Mouse (Mus musculus): ENCODE data around the gene Napsa. TPM values are rescaled to one million over a fixed set of nuclear protein-coding genes. Genes with fewer than 3 reads are reported as not detected.

The Napsa gene
- polyA plus RNA-seq (2014; fragmentation: Illumina TruSeq; extraction: RNeasy Lipid Tissue Mini Kit (QIAGEN cat#74804); ENCODE audit: low read depth, low replicate concordance) = 1.2 TPM

DNA sequence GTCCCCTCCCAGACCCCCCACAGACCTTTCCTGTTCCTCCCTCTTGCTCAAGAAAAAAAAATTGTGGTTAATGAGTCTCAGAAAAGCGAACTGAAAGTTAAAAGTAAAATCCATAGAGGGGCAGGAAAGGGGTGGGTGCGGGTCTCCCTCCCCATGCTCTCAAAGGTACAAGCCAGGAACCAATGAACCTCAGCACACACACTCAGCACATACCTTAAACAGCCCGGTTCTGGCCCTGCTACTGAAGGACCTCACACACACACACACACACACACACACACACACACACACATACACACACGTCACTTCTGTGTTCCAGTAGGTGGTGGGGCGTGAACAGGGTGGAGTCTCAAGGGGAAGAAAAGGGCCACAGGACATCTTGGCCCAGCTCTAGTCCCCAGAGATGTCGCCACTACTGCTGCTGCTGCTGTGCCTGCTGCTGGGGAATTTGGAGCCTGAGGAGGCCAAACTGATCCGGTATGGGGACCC, at the start of gene Napsa:
TSS of gene Napsa (plus strand) at position 168 of the 489 bp plus-strand sequence.

DNA sequence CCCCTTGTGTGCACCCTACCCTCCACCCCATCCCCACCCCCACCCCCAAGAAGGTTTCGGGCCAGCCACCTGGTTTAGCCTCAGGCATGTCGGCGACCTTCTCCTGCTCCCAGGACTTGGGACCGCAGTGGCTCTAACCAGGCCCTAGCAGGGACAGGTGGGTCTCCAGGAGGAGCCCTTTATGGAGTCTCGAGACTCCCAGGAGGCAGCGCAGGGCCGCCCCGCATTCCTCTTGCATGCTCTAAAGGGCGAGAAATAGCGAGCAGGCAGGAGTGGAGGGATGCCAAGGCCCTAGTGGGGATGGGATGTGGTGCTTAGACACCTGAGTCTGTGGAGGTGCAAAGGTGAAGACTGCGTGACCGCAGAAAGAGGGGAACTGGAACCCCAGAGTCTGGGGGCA, 47.7 kb upstream of the Napsa start, which contains the start of gene Mybpc2:
TSS of gene Mybpc2 (minus strand) at position 155 of the 400 bp plus-strand sequence.

DNA sequence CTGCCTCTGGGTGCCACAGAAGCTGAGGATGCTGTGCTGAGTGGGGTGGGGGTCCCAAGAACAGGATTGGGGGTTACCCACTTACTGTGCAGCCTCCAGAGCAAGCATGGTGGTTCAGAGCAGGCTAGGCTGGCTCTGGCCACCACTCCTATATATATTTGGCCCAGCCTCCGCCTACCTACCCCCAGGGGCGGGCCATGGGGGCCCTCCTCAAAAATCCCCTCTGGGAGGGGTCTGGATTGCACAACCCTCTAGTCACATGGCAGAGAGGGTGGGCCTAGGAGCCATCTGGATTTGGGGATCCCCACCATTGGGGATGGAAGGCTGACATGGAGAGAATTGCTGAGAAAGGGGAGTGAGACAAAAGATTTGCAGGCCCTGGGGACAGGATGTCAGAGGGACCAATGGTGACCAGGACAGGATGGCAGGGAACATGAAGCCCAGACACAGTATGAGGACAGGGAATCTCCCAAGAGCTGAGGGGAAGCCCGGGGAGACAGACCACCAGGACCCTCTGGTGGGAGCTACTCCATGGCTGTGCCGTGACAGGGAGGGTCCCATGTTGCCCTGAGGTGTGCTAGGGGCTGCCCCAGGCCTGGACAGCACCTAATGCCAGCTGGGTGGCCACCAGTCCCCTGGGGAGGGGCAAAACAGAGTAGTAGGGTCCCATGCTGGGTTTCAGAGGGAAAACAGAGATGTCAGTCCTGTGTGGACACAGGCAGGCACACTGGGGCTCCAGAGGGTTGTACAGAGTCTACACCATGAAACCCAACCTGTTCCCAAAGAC, 40.0 kb upstream of the Napsa start, which contains the start of gene Spib:
TSS of gene Spib (minus strand) at position 126 of the 787 bp plus-strand sequence.

DNA sequence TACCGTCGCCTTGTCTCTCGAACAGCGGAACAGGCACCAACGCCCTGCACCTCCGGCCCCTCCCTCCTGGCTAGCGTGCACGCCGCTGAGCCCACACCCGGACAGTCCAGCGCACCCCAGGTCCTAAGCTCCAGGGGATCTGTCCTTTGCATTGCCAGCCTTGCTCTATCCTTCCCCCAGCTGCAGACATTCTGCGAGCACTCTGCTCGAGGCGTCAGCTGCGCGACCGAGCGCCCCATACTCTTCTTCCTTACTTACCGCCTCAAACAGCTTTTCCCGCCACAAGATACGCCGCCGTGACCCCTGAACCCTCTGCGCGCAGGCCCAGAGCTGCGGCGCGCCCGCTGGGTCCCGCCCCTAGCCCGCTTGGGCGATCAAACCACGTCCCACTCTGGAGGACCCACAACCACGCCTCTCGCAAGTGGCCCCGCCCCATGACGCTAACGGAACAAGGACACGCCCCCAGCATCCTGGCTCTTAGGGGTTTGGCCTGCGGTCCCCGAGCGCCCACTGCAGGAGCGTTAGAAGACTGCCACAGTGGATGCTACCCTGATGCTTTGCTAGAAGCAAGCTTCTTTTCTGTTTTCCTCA, 23.6 kb upstream of the Napsa start, which contains the start of gene Pold1:
TSS of gene Pold1 (minus strand) at position 353 of the 591 bp plus-strand sequence.

DNA sequence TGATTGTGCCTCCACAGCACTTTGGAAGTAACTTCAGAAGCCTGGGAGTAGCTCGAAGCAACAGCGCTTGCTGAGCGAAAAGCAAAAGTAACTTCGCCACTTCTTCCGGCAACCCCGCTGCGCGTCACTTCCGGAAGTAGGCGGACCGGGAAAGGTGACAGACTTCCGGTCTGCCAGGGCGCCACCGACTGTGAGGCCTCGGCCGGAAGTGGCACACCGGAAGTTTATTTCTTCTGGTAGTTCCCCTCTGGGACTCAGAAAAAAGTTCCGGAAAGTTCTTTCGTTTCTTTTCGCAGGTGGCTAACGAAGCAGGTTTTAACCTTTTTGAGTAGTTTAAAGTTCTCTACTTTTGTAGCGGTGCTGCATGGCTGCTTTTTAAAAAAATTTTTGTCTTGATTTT, 18.4 kb upstream of the Napsa start, which contains the start of gene Nr1h2:
TSS of gene Nr1h2 (minus strand) at position 126 of the 400 bp plus-strand sequence.

DNA sequence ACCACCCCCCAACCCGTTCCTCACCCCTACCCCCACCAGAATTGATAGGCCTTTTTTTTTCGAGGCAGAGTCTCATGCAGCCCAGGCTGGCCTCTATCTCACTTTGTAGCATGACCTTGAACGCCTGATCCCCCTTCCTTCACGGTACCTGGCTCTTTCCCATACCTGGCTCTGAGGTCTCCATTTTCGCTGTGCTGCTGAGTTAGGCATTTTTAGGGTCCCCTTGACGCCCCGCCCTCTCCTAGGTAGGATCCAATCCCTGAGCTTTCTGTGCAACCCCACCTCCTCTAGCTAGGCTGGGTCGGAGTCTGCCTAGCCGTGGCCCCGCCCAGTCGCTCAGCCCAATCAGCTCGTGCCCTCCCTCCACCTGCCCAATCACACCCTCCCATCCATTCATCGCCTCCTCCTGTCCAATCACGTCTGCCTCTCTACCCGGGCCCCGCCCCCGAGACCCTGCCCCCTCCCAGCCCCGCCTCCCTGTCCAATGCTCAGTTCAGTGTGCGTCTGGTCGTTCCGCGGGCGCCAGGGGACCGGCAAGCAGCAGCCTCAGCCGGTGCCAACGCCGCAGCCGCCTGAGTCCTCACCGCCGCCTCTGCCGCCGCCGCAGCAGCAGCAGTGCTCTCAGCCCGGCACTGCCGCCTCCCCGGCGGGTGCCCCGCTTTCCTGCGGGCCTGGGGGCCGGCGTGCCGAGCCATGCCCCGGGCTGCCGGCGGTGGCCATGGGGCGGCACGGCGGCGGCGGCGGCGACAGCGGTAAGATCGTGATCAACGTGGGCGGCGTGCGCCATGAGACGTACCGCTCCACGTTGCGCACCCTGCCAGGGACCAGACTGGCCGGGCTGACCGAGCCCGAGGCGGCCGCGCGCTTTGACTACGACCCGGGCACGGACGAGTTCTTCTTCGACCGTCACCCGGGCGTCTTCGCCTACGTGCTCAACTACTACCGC, 18.5 kb downstream of the Napsa start, which contains the start of gene Kcnc3:
TSS of gene Kcnc3 (plus strand) at position 263 of the 946 bp plus-strand sequence.

Other genes with a start within 250 kb of the Napsa start
- gene Syt3, start 188.3 kb upstream of the Napsa start, polyA plus RNA-seq (2014; fragmentation: Illumina TruSeq; extraction: RNeasy Lipid Tissue Mini Kit (QIAGEN cat#74804); ENCODE audit: low read depth, low replicate concordance) = not detected
- gene 1700008O03Rik, start 186.6 kb upstream of the Napsa start, polyA plus RNA-seq (2014; fragmentation: Illumina TruSeq; extraction: RNeasy Lipid Tissue Mini Kit (QIAGEN cat#74804); ENCODE audit: low read depth, low replicate concordance) = not detected
- not detected for gene Lrrc4b, start 143.4 kb upstream of the Napsa start, polyA plus RNA-seq (2014; fragmentation: Illumina TruSeq; extraction: RNeasy Lipid Tissue Mini Kit (QIAGEN cat#74804); ENCODE audit: low read depth, low replicate concordance)
- not detected for gene Aspdh, start 107.0 kb upstream of the Napsa start, polyA plus RNA-seq (2014; fragmentation: Illumina TruSeq; extraction: RNeasy Lipid Tissue Mini Kit (QIAGEN cat#74804); ENCODE audit: low read depth, low replicate concordance)
- 1.6 TPM for gene Josd2, start 104.4 kb upstream of the Napsa start, polyA plus RNA-seq (2014; fragmentation: Illumina TruSeq; extraction: RNeasy Lipid Tissue Mini Kit (QIAGEN cat#74804); ENCODE audit: low read depth, low replicate concordance)
- 2.0 TPM for gene Emc10, start 75.9 kb upstream of the Napsa start, polyA plus RNA-seq (2014; fragmentation: Illumina TruSeq; extraction: RNeasy Lipid Tissue Mini Kit (QIAGEN cat#74804); ENCODE audit: low read depth, low replicate concordance)
- gene Fam71e1, start 75.8 kb upstream of the Napsa start, polyA plus RNA-seq (2014; fragmentation: Illumina TruSeq; extraction: RNeasy Lipid Tissue Mini Kit (QIAGEN cat#74804); ENCODE audit: low read depth, low replicate concordance) = not detected
- gene Mybpc2, start 47.7 kb upstream of the Napsa start, polyA plus RNA-seq (2014; fragmentation: Illumina TruSeq; extraction: RNeasy Lipid Tissue Mini Kit (QIAGEN cat#74804); ENCODE audit: low read depth, low replicate concordance) = not detected
- 1.6 TPM for gene Spib, start 40.3 kb upstream of the Napsa start, polyA plus RNA-seq (2014; fragmentation: Illumina TruSeq; extraction: RNeasy Lipid Tissue Mini Kit (QIAGEN cat#74804); ENCODE audit: low read depth, low replicate concordance)
- not detected for gene Pold1, start 23.5 kb upstream of the Napsa start, polyA plus RNA-seq (2014; fragmentation: Illumina TruSeq; extraction: RNeasy Lipid Tissue Mini Kit (QIAGEN cat#74804); ENCODE audit: low read depth, low replicate concordance)
- gene Nr1h2, start 18.4 kb upstream of the Napsa start, polyA plus RNA-seq (2014; fragmentation: Illumina TruSeq; extraction: RNeasy Lipid Tissue Mini Kit (QIAGEN cat#74804); ENCODE audit: low read depth, low replicate concordance) = 4.1 TPM
- gene Kcnc3, start 18.3 kb downstream of the Napsa start, polyA plus RNA-seq (2014; fragmentation: Illumina TruSeq; extraction: RNeasy Lipid Tissue Mini Kit (QIAGEN cat#74804); ENCODE audit: low read depth, low replicate concordance) = 0.22 TPM
- gene Myh14, start 98.5 kb downstream of the Napsa start, polyA plus RNA-seq (2014; fragmentation: Illumina TruSeq; extraction: RNeasy Lipid Tissue Mini Kit (QIAGEN cat#74804); ENCODE audit: low read depth, low replicate concordance) = 2.9 TPM
- gene Izumo2, start 136.4 kb downstream of the Napsa start, polyA plus RNA-seq (2014; fragmentation: Illumina TruSeq; extraction: RNeasy Lipid Tissue Mini Kit (QIAGEN cat#74804); ENCODE audit: low read depth, low replicate concordance) = not detected
- gene Vrk3, start 176.0 kb downstream of the Napsa start, polyA plus RNA-seq (2014; fragmentation: Illumina TruSeq; extraction: RNeasy Lipid Tissue Mini Kit (QIAGEN cat#74804); ENCODE audit: low read depth, low replicate concordance) = 16.2 TPM
- gene Zfp473, start 178.7 kb downstream of the Napsa start, polyA plus RNA-seq (2014; fragmentation: Illumina TruSeq; extraction: RNeasy Lipid Tissue Mini Kit (QIAGEN cat#74804); ENCODE audit: low read depth, low replicate concordance) = 0.35 TPM
- gene Nup62, start 243.7 kb downstream of the Napsa start, polyA plus RNA-seq (2014; fragmentation: Illumina TruSeq; extraction: RNeasy Lipid Tissue Mini Kit (QIAGEN cat#74804); ENCODE audit: low read depth, low replicate concordance) = 4.4 TPM
- gene Il4i1, start 244.0 kb downstream of the Napsa start, polyA plus RNA-seq (2014; fragmentation: Illumina TruSeq; extraction: RNeasy Lipid Tissue Mini Kit (QIAGEN cat#74804); ENCODE audit: low read depth, low replicate concordance) = not detected
- gene Atf5, start 244.3 kb downstream of the Napsa start, polyA plus RNA-seq (2014; fragmentation: Illumina TruSeq; extraction: RNeasy Lipid Tissue Mini Kit (QIAGEN cat#74804); ENCODE audit: low read depth, low replicate concordance) = 3.8 TPM